Mouse (Mus musculus): ENCODE measurements around the gene Efcab2.

The Efcab2 gene

DNA sequence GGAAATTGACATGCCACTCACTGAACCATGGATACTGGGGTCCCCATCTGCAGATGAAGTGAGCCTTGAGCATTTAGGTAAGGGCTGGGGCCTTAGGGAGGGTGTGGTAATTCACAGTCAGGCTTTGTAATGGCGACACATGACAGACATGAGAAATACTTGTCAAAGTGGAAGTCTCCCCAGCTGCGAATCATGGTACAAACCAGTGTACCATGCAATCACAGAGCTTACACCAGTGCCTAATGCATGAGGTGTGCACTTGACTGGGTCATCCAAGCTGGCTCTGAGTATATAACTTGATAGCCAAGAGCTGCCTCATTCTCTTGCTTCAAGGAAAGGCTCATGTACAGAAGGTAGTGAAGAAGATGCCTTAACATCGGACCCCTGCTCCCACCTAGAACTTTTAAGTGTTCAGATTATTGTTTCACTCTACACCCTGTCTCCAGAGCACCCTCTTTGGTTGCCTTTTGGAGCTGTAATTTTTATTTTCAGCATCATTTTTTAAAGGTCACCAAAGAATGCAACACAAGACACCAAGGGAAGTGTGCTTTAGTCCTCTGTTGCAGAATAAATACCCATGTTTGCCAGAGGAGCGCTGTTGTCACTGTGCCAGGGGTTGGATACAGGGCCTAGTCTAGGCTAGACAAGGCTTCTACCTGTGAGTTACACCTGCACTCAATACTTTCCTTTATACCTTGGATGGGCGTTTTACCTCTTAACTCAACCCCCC is 79.4 kb downstream of the Efcab2 start:
- no peak for DNase-seq

DNA sequence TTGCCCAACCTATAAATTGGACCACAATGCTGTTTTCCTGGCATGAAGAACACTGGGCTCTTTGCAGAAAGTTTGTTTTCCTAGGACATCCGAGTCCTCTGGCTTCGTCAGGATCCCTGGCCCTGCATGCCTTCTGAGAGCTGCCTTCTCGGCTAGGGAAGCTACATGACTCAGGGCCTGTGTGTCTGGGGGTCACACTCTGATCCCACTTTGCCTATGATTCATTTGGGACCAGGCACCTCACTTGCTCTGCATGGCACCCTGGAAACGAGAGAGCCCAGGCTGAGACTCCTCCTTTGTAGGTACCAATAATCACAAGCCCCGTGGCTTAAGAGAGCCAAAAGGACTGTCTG is 80.0 kb downstream of the Efcab2 start:
- no peak for DNase-seq

DNA sequence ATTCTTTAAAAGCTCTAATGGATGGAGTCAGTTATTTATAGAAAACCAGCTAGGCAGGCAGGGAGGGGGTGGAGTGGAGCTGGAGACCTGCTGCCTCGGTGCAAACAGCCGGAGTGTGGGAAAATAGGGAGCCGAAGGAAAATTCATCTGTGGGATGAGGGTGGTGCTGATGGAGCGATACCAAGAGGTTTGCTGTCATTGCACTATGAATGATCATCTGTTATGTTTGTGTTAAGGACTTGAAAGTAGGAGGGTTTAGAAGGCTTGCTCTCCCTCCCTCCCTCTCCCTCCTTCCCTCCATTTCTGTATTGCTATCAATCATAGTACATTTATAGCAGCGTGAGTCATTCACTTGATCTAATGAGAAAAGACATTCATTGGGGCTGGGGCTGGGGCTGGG is 80.9 kb downstream of the Efcab2 start:
- no peak for DNase-seq

DNA sequence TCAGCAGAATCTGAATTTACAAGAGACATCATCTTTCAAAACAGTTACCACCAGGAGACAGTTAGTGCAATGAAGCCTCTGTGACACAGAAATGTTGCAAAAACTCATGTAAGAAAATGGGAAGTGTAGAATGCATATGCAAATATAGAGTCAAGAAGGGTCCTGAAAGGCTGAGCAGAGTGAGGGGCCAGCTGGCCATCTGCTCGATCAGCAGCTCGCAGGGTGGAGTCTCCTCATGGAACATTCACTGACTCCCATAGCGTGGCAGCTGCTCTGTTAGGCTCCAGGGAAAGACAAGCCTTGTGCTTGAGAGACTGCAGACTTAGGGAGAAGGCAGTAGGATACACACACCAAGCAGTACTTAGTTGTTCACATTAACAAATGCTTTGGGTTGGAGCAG is 83.2 kb downstream of the Efcab2 start:
- DNase-seq: no peak

DNA sequence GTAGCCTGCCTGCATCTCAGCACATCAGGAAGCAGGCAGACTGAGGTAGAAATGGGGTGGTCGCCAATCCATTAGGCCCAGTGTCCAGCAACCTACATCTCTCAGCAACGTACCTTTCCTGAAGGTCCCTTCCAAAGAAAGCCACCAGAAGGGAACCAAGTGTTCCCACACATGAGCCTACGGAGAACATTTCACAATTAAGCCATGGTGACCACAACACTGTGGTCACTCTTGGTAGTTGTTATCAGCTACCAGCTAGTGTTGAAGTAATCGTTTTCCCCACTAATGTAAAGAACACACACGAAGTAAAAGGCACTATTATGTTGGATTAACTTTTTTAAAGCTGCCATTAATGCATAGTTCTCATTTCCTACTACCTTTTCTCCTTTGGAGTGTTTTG is 85.8 kb downstream of the Efcab2 start:
- DNase-seq: no peak

DNA sequence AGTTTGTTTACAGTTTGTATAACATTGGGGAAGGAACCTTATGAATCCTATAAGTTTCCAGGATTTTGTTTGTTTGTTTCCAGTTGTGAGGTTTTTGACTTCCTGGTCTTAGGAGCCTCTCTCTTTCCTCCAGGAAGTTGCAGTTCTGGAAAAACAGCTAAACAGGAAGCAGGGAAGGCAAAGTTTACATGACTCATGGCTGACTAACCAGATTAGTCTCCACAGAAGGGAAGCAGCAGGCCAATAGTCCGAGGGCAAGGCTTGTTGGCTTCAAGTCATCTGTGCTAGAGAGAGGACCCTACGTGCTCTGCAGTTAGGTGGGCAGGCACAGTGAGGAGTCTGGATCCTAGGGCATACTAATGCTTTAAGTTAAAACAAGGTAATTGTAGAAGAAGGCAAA is 86.6 kb downstream of the Efcab2 start:
- no peak for DNase-seq

DNA sequence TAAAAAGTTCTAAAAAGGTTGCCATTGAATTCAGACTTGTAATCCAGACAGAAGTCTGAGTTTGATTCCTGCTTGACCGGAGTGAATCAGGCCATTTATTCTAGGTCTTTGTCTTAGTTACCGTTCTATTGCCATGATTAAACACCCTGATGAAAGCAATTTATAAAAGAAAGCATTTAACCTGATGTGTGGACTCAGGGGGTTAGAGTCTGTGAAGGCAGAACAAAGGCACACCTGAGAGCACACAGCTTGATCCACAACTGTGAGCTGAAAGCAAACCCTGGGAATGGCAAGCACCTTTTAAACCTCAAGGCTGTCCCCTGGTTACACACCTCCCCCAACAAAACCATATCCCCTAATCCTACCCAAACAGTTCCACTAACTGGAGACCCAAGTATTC is 90.3 kb downstream of the Efcab2 start:
- DNase-seq: no peak

DNA sequence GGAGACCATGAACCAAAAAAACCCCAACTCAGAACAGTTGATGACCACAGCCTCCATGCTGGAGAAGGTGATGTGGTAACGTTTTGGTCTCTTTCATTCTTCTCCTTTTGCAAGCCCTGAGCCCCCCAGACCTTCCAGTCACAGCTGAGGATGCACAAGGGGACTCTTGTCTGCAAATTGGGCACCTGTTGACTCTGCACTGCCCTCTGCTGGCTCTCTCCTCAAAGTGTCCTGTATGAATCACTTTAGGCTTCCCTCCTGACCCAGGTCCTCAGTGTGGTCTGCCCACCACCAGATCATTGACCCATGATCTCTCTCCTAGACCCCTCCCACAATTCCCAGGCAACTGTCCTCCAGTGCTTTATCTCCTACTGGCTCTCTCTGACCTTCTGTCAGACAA is 91.0 kb downstream of the Efcab2 start:
- DNase-seq: peak; percentile 37 to 45

DNA sequence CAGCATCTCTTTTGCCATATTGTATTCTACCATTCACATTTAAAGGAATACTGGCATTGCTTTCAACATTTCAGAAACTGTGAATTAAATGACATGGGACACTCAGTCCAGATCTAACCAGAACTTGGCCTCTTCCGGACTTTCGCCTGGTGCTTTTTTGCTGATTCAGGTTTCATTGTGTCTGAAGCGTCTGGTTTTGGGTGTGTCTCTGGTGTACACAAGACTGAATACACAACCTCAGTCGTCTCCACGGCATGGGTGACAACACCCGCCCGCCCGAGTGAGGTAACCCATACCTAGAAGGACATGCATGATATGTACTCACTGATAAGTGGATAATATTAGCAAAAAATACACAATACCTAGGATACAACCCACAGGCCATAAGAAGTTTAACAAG is 101.1 kb downstream of the Efcab2 start:
- DNase-seq: no peak

DNA sequence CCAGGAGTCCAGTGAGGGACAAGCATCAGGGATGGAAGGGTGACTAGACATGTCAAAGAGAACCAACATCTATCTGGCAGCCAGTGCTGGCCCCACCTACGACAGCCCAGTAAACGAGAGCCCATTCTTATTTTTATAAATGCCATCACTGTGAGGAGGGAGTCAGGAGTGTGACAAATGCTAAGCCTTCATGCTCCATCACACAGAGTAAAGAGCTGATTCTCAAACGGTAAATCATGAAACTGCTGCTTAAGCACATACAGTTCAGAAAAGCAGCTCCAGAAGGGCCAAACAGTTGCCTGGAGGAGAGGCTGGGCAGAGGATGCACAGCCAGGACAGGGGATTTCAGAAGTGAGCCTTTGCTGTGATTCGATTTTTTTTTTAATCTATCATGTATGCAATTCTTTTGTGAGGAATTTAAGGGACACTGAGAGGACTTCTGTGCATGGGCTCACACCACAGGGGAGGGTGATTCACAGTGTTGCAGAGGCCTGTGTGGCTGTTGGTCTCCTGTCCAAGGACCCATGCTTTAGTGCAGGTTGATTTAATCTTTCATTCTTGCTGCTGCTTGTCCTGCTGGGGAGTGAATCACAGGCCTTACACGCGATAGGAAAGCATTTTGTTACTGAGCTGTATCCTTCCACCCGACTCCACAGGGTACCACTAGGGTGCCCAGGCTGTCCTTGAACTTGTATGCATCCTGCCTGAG is 106.6 kb downstream of the Efcab2 start:
- no peak for DNase-seq

DNA sequence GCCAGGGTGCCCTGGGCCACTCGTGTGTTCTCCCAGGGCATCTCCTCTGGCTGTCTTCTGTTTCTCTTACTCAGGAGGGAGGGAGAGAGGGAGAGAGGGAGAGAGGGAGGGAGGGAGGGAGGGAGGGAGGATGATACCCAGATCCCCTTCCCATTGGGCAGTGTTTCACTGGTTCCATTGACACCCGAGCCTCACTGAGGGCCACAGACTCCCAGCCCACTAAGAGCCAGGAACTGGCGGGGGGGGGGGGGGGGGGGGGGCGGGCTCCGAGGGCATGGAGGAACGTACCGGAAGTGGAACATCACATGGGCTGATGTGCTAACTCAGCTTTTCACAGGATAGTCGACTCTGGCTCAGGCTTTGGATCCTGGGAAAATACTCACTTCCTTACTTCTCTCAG is 108.1 kb downstream of the Efcab2 start:
- no peak for DNase-seq

DNA sequence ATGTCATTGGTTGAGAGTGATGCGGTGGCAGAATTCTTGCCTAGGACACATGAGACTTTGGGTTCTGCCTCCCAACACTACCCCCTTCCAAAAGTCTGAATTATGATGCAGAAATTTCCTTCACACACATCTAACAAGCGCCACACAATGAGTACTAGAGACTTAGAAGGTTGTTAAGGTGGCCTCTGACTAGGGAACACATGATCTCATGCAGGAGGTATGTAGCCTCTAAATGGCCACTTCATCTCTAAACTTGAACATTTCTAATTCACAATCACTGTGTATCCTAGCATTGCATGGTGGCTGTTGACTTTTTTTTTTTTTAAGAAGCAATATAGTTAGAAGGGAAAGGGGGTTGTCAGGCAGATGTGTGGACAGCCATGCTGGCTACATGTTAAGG is 110.0 kb downstream of the Efcab2 start:
- DNase-seq: no peak

DNA sequence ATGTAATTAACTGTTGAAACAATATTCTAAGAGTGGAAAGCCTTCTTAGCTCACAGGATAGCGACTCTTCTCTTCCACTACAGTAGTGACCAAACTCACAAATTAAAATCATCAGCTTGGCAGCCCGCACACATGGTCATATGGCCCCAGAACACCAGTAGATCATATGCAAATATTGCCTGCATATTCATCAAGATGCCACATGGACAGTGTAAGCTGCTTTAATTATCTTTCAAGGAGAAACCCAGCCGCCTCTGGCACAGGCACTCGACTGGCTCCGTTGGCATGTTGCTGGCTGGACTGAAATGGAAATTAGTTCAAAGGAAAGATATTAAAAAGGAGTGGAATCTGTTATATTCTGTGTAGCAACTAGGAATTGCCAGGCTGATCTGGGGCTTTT is 116.5 kb downstream of the Efcab2 start:
- no peak for DNase-seq

DNA sequence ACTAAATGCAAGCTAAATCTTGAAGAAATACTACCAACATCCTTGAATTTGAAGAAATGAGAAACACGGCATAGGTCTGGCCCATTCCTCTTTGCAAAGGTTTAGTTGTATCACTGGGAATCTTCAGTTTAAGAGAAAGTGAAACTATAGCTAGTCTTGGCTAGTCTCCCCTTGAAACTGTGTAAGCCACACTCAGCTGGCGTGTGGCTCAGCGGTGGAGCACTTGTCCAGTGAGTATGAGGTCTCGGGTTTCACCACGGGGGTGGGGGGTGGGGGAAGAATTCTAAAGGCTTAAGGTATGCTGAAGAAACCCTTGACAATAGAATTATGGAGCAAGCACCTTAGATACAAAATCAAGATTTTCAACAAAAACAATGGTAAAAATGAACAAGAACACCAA is 117.3 kb downstream of the Efcab2 start:
- no peak for DNase-seq

DNA sequence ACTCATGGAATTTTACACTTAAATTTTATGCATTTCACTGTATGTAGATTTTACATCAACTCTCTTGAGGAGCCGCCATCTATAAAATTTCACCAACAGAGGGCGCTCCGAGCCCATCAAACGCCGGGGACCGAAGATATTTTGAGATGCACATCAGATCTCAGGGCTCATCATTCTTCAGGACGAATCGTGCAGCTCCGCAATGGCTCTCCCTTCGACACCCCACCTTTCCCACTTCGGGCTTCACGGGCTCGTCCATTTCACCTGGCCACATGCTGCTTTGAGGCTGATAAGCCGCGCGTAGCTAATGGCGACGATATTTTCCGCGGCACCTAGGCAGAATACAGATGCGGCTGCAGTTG is 121.3 kb downstream of the Efcab2 start:
- peak; percentile 46 to 59 for DNase-seq

DNA sequence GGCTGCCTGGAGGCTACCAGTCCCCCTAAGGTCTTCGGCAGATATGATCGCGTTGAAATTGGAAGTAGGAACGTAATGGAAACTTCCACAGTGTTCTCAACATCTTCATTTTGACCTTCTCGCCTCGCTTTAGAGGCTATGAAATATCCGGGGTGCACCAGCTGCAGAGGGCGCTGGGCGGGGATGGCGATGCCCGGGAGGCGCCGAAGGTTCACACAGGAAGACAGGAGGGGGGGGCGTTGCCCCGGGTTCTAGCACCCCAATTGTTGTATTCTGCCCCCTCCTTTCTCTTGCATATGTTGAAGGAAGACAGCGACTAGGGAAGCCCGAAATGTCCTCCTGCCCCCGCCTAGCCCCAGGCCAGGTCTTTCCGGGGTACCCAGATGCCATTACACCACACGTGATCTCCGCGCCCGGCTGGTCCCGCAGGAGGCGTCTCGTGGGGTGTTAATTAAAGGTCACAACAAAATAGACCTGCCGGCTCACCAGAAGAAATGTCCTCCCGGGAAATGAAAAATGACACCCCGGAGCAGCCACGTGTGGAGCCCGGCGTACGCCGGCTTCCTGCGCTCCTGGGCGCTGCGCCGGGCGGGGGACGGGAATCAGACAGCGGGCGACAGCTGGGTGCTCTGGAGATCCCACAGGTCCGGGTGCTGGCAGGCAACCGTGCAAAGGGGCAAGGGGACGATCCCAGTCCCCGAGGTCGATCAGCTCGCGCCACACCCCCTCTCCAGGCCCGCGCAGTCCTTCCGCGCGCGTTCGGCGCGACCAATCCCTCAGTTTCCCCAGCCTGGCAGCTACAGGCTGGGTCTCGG is 121.9 kb downstream of the Efcab2 start:
- DNase-seq: peak; percentile 46 to 59

DNA sequence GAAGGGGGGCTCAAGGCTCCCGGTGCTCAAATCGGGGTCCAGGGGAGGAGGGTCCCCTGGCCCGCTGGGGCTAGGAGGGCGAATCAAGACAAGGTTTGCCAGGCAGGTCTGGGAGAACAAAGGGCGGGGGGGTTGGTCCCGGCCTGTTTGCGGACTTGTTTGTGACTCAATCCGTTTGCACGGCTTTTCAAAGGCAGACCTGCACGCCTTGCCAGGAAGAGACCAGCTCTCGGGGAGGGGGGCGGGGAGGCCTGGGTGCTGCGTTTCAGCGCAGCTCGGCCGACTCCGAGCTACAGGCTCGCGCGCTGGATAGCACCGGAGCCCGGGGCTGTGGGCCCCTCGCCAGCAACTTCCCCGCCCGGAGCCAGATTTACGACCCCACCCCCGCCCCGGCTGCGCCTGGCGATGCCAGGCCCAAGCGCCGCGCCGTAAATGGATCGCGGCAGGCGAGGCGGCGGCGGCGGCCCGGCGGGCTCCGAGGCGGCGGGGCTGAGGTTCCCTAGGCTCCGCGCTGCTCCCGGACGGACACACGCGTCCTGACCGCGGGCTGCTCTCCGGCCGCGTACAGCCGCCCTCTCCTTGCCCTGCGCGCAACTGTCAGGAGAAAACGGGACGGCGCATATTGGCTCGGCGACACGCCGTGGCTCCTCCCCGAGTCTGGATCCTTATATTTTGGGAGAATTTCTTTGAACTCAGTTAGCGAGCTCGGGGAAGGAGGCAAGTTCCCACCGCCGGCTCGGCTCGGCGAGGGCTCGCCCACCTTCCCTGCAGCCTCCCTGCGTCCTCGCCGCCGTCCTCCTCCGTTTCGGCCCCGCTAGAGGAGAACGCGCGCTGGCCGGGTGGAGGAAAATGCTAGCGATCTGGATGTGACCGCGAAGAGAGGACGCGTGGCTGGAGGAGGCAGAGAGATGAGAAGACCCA is 122.8 kb downstream of the Efcab2 start, which contains the start of gene Kif26b:
Gene Kif26b (plus strand): TSS at position 695 of the 921 bp plus-strand sequence.
- DNase-seq: peak; percentile 14 to 17

DNA sequence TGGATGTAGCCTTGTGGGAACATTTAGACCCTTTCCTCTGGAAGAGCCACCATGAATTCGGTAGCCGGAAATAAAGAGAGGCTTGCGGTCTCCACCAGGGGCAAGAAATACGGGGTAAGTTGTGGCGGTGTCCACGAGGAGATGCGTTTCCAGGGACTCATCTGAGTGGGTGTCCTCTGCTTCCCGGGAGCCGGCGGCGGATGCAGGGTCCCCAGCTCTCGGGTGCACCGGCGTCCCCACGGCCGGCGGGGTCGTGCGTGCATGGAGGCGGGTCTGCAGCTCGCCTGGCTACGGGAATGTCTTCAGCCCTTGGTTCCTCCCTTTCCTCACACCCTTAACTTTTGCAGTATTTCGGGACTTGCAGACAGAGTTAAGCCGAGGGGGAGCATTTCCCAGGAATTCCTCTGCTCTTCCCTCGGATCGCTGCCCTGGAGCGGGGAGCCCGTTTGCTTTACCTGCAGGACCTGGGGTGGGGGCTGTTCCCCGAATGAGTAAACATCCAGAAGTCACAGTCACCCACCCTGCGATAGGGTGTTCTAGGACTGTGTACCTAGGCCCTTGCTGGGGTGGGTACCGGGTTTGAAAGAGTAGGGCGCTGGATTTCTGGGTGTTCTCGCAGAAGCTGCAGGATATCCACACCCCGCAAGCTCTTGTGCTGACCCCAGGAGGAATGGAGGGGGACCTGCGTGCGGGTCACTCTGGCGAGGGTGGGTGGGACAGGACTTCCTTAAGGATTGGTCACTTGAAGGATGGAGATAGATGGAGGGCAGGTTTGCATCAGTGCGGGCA is 123.8 kb downstream of the Efcab2 start:
- peak; percentile 12 for DNase-seq

DNA sequence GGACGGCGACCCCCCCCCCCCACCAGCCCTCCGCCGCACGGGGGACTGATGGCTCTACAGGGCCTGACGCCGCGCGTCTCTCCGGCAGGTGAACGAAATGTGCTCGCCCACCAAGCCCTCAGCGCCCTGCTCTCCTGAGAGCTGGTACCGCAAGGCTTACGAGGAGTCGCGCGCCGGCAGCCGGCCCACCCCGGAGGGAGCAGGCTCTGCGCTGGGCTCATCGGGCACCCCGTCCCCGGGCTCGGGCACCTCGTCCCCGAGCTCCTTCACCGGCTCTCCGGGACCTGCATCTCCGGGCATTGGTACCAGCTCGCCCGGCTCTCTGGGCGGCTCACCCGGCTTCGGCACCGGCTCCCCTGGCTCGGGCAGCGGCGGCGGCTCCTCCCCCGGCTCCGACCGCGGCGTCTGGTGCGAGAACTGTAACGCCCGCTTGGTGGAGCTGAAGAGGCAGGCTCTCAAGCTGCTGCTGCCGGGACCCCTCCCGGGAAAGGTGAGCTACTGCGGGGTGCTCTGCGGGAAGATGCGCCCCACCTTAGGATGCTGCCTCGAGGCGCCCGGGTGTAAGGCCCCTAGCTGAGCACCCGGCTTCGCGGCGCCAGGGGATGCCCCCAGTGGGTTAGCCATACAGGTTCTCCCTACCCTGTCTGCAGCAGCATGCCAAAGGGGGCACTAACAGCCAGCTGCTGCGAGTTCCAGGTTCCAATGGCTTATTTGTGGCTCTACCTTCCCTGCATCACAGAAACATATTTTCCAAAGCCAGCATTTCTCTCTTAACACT is 124.6 kb downstream of the Efcab2 start:
- DNase-seq: peak; percentile 75 to 76

All from thymus, postnatal 36 days (tissue).